Mouse (Mus musculus): ENCODE measurements around the gene Pacrg.

DNA sequence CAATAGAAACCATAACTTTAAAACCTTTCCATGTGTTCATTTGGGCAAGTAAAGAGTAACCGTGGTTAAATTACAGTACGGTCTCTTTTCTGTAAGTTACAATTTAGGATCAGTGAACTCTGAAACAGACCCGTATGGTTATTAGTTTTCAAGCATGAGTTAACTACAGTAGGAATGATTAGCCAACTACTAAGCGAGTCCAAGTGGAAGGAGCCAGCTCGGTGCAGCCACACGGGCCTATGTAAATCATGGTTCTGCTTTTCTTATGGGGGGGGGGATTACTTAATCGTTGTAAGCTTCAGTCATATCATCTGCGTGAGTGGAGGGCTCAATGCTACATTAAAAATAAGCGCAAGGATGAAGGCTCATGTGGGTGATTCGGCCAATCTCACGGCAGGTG is 204.6 kb downstream of the Pacrg start:
- TF ChIP-seq CTCF (IDR thresholded peaks at IDR 0.05 in 2 of 3, conservative IDR thresholded peaks at IDR 0.05 in 1 of 3; ENCODE audit: control insufficient read depth in 1 of 3, insufficient read depth in 1 of 3, low read depth in 2 of 3, low read length in 3 of 3, poor library complexity in 1 of 3, severe bottlenecking in 1 of 3) (no peak), GABPA (IDR thresholded peaks at IDR 0.05; ENCODE audit: low read depth, low read length) (no peak), MAX (IDR thresholded peaks at IDR 0.05; ENCODE audit: low read length) (no peak), EP300 (IDR thresholded peaks at IDR 0.05; ENCODE audit: low read depth in 1 of 2, low read length in 2 of 2) (no peak), MXI1 (IDR thresholded peaks at IDR 0.05; ENCODE audit: low read depth, low read length) (no peak), NRF1 (IDR thresholded peaks at IDR 0.05; ENCODE audit: insufficient read depth, low read depth, low read length, poor library complexity, severe bottlenecking) (no peak), POLR2A (IDR thresholded peaks at IDR 0.05; ENCODE audit: control insufficient read depth in 1 of 2, insufficient read depth in 1 of 2, low read depth in 1 of 2, low read length in 2 of 2, poor library complexity in 1 of 2) (no peak)

All from MEL (cell line).